Mouse (Mus musculus) embryo, embryonic 10.5 days (tissue): ENCODE data around the gene Tjp3.
A peak's percentile ranks its signal among the peaks of the same experiment; 100 is the strongest.

Experiments
- DNase-seq: peaks from one replicate; pipeline ENCODE4 v3.0.0-alpha.2; 2015; ENCODE audit warnings: low spot score

The Tjp3 gene

DNA sequence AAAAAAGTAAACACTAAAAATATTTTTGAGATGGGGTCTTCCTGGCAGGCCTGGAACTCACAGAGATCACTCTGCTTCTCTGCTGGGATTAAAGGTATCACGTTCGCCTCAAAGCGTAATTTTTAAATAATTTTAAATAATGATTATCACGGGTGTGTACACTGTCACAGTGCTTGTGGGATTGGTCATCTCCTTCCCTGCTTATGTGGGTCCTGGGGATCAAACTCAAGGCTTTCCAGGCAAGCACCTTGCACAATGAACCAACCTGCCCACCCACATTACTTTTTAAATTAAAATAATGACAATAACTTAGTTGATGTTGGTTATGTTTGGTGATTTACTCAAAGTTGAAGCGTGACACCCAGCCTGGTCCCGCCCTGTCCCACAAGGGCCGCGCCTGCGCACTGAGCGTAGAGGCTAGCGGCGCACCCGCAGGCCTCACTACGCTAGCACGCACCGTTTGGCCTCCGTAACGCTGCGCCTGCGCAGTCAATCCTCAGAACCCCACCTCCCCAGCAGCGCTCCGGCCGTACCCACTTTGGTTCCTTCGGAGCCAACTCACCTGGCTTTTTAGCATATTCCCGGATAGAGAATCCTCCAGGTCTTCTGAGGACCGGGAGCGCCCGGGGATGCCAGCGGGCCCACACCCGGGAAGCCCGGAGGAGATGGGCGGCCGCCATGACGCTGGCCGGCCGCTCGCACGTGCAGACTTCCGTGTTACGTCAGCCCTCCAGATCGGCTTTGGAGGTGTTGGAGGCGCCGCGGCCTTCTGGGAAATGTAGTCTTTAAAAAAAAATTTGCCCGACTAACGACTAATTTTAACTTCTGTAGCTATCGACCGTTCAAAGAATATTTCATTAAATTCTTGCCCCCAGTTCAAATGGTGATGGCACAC is 24.9 kb downstream of the Tjp3 start, which contains the start of the genes Mrpl54 and Apba3:
Mrpl54 (minus strand) TSS at position 724 of the 895 bp plus-strand sequence.
Apba3 (plus strand) TSS at position 750 of the 895 bp plus-strand sequence.
- peak; percentile 99 for DNase-seq

- no peak for DNase-seq
These were observed 25.8 kb downstream of the Tjp3 start for GRCm38 (mm10) chr10:81265540-81265939.

- no peak for DNase-seq
These were observed 30.4 kb downstream of the Tjp3 start for GRCm38 (mm10) chr10:81261025-81261424.

DNA sequence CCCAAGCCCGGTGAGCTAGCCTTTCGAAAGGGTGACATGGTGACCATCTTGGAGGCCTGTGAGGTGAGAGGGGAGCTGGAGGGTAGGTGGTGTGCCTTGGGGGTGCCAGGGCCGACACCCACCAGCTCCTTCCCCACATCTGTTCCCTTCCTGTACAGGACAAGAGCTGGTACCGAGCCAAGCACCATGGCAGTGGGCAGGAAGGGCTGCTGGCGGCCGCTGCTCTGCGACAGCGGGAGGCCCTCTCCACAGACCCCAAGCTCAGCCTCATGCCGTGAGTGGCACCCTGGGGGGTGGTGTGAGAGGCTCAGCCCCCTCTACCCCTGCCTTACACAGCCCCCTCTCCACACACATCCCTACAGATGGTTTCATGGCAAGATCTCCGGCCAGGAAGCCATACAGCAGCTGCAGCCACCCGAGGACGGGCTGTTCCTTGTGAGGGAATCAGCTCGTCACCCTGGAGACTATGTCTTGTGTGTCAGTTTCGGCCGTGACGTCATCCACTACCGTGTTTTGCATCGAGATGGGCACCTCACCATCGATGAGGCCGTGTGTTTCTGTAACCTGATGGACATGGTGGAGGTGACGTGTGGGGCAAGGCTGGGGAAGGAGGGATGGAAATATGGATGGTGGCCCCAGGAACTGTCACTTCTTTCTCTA is 32.0 kb downstream of the Tjp3 start:
- DNase-seq, result no peak

GRCm38 (mm10) chr10:81257158-81258039 is 34.0 kb downstream of the Tjp3 start:
- peak; percentile 37 for DNase-seq

GRCm38 (mm10) chr10:81254886-81255285 is 36.5 kb downstream of the Tjp3 start:
- no peak for DNase-seq

DNA sequence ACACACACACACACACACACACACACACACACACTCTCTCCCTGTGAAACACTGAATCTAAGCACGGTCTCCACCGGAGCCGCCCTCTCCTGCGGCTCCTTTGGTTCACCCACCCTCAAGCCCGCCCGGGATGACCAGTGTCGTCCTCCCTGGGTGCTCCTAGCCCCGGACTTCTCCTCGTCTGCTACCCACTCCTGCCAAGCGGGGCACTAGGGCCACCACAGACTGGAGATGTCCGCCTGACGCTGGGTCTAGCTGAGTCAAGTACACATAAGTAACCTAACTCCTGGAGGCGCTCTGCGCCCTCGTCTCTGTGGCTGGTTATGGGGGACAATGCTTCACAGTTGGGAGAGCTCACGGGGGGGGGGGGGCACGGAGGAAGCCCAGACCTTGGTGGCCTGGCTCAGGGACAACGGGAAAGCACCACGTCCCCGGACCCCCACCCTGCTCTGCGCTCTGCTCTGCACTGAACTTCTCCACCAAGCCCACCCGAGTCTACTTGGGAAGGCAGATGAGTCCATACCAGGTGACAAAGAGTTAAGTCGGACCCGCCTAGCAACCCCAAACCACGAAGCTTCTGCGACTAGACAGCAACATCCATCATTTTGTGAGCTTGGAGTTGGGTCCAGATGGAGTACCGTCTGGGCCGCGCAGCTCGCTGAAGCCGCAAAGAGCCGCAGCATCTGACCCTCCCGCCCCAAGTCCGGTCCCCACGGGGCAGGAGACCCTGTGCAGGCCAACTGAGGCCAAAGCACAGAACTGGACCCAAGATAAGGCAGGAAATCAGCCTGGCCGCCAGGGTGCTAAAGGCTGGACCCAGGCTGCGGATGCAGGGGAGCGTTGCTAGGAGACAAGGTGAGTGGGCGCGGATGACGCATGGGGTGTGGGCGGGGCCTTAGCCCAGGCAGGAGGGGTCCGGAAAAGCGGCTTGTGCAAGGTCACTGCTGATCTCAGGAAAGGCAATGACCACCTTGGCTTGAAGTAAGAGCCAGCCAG is 38.7 kb downstream of the Tjp3 start, which contains the start of gene Matk:
Matk (plus strand) TSS at position 512 of the 996 bp plus-strand sequence.
- peak; percentile 75 for DNase-seq

- DNase-seq, result no peak
These were observed 41.9 kb downstream of the Tjp3 start for GRCm38 (mm10) chr10:81249442-81249841.

DNA sequence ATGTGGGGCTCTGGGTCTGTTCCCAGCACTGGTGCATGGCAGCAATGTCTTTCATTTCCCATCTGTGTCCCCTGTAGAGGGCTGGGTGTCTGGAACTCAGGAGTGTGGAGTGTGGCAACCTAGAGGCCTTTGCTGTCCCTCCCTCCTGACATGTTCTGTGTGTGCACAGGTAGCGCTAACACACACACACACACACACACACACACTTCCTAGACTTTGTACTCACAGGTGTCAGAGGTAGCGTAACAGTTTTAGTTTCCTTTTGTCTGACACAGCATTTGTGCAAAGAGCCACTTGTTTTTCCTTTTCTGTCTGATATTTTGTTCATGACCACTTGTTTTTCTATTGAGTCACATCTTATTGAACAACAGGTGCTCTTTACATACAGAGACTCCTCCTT is 43.6 kb downstream of the Tjp3 start:
- DNase-seq, result no peak

- DNase-seq, result no peak
These were observed 46.2 kb downstream of the Tjp3 start for GRCm38 (mm10) chr10:81245166-81245565.

GRCm38 (mm10) chr10:81244595-81244994 is 46.8 kb downstream of the Tjp3 start:
- peak; percentile 83 for DNase-seq

- DNase-seq, result no peak
These were observed 47.2 kb downstream of the Tjp3 start for GRCm38 (mm10) chr10:81244146-81244545.

- no peak for DNase-seq
These were observed 49.4 kb downstream of the Tjp3 start for GRCm38 (mm10) chr10:81242021-81242420.

- DNase-seq, result peak; percentile 85
These were observed 50.5 kb downstream of the Tjp3 start for GRCm38 (mm10) chr10:81240876-81241275.

- no peak for DNase-seq
These were observed 52.8 kb downstream of the Tjp3 start for GRCm38 (mm10) chr10:81238618-81239017.

DNA sequence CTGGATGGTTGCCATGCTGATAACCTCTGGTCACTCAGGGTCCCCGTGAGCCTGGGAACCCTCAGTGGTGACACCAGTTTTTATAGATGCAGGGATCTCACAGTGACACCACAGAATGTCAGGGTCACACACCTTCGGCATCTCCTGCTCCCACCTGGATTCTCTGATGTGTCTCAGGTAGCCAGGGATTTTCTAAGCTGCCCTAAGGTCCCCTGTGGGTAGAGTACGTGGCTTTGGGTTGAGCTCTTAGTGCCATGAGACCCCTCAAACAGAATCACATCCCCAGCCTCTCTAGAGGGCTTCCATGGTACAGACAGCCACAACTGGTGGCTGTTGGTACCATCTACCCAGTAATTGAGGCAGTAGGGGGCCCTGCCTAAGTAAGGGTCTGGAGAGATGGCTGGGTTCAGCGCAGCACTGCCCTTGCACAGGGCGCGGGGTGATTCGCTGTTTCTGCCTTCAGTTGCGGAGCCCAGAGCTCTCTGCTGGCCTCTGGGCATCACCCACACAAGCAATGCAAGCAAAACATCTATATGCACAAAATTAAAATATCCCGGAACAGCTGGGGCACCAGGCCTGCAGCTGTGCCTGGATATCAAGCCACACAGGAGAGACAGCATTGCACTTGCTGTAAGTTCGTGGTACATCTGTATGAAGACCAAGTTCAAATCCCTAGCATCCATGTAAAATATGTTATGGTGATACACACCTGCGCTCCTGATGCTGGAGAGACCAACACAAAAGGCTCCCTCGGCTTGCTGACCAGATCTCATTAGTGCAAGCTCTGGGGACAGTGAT is 54.7 kb downstream of the Tjp3 start:
- DNase-seq, result no peak

DNA sequence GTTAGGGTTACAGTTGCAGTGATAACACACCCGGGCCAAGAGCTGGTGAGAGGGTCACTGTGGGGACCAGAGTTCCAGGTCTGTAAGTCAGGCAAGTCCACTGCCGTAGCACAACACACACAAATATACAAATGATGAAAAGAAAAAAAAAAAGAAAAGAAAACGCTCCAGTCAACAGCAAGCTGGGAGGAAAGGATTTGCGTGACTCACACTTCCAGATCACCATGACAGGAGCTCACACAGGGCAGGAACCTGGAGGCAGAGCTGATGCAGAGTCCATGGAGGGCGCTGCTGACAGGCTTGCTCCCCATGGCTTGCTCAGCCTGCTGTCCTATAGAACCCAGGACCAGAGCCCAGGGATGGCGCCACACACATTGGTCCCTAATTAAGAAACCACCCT is 57.2 kb downstream of the Tjp3 start:
- no peak for DNase-seq

DNA sequence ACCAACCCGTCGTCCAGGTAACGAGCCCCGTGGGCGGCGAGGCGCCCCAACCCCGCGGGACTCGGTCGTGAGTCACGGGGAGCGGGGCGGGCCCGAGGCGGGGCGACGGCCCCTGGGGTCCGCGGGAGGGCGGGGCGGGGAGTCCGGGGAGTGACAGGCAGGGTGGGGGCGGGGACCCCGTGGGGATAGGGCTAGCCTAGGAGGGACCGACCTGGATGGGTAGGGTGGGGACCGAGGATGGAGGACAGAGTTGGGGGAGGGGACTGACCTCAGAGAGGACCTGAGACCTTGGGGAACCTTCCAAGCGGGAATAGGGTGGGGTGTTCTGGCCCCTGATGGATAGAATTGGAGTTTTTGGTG is 58.2 kb downstream of the Tjp3 start:
- DNase-seq, result no peak

DNA sequence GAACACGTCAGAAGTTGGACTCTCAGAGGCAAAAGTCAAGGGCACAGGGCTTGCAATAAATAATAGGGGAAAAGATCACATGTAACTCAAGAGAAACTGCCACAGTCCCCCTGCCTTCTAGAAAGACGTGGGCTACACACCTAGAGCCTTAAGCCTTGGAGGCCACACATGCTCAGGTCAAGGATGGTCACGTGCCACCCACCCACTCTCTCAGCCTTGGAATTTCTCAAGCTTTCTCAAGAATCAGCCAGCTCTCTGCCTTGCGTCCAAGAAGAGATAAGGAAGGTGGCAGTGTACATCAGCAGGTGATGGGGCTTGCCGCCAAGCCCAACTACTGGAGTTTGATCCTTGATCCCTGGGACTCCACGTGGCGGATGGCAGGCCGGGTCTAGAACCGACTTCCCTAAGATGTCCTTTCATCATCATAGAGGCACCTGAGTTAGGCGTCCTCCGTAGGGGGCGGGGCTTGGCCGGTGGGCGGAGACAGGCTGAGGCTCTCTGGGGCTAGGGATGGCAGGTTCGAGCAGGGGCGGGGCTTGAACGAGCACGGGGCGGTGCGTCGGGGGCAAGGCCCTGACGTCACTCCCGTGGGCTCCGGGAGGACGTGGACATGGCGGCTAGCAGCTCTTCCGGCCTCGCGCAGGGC is 58.7 kb downstream of the Tjp3 start, which contains the start of gene Zfr2:
Zfr2 (plus strand) TSS at position 576 of the 646 bp plus-strand sequence.
- DNase-seq, result peak; percentile 89
